Mouse (Mus musculus): ENCODE results near the gene Nat8f1.
"Not testable (repeated sequence)": the region's sequence is repeated elsewhere in the genome, so short reads cannot be mapped to it uniquely, and the experiment has no call there.

Gene Nat8f1

GRCm38 (mm10) chr6:85906911-85907351 is 8.6 kb downstream of the Nat8f1 start:
- not testable (repeated sequence) for DNase-seq (ENCODE audit: low read depth, low spot score)

- DNase-seq (ENCODE audit: low read depth, low spot score) = not testable (repeated sequence)
Measured at GRCm38 (mm10) chr6:85904642-85905061, 10.8 kb downstream of the Nat8f1 start, which contains the start of gene Nat8f4. Gene Nat8f4 (minus strand): TSS chr6:85904884.

- no peak for DNase-seq (ENCODE audit: low read depth, low spot score)
Measured at GRCm38 (mm10) chr6:85902303-85902702, 13.2 kb downstream of the Nat8f1 start.

GRCm38 (mm10) chr6:85898596-85899475 is 16.7 kb downstream of the Nat8f1 start:
- not testable (repeated sequence) for DNase-seq (ENCODE audit: low read depth, low spot score)

GRCm38 (mm10) chr6:85895061-85895648 is 20.3 kb downstream of the Nat8f1 start:
- DNase-seq (ENCODE audit: low read depth, low spot score) = not testable (repeated sequence)

GRCm38 (mm10) chr6:85888961-85889360 is 26.5 kb downstream of the Nat8f1 start:
- no peak for DNase-seq (ENCODE audit: low read depth, low spot score)

- DNase-seq (ENCODE audit: low read depth, low spot score) = no peak
Measured at GRCm38 (mm10) chr6:85884311-85884710, 31.2 kb downstream of the Nat8f1 start.

GRCm38 (mm10) chr6:85883246-85883645 is 32.2 kb downstream of the Nat8f1 start:
- DNase-seq (ENCODE audit: low read depth, low spot score) = not testable (repeated sequence)

GRCm38 (mm10) chr6:85869006-85869405 is 46.5 kb downstream of the Nat8f1 start, which contains the start of gene Nat8f2:
Gene Nat8f2 (minus strand): TSS chr6:85869158.
- not testable (repeated sequence) for DNase-seq (ENCODE audit: low read depth, low spot score)

- no peak for DNase-seq (ENCODE audit: low read depth, low spot score)
Measured at GRCm38 (mm10) chr6:85867726-85868690, 47.5 kb downstream of the Nat8f1 start.

GRCm38 (mm10) chr6:85866995-85867394 is 48.5 kb downstream of the Nat8f1 start:
- not testable (repeated sequence) for DNase-seq (ENCODE audit: low read depth, low spot score)

GRCm38 (mm10) chr6:85866166-85866565 is 49.3 kb downstream of the Nat8f1 start:
- DNase-seq (ENCODE audit: low read depth, low spot score) = not testable (repeated sequence)

GRCm38 (mm10) chr6:85864900-85865639 is 50.4 kb downstream of the Nat8f1 start:
- not testable (repeated sequence) for DNase-seq (ENCODE audit: low read depth, low spot score)

- no peak for DNase-seq (ENCODE audit: low read depth, low spot score)
Measured at GRCm38 (mm10) chr6:85863840-85864239, 51.6 kb downstream of the Nat8f1 start.

- DNase-seq (ENCODE audit: low read depth, low spot score) = no peak
Measured at GRCm38 (mm10) chr6:85863136-85863535, 52.4 kb downstream of the Nat8f1 start.

GRCm38 (mm10) chr6:85862565-85862964 is 52.9 kb downstream of the Nat8f1 start:
- no peak for DNase-seq (ENCODE audit: low read depth, low spot score)

- DNase-seq (ENCODE audit: low read depth, low spot score) = no peak
Measured at GRCm38 (mm10) chr6:85861247-85861646, 54.2 kb downstream of the Nat8f1 start.
